Mouse (Mus musculus): ENCODE results near the gene Itga4.

Gene Itga4

GRCm38 (mm10) chr2:79351179-79352099 lies 96.2 kb downstream of the Itga4 start:
- no peak for DNase-seq (ENCODE audit: low read depth, low spot score)

DNA sequence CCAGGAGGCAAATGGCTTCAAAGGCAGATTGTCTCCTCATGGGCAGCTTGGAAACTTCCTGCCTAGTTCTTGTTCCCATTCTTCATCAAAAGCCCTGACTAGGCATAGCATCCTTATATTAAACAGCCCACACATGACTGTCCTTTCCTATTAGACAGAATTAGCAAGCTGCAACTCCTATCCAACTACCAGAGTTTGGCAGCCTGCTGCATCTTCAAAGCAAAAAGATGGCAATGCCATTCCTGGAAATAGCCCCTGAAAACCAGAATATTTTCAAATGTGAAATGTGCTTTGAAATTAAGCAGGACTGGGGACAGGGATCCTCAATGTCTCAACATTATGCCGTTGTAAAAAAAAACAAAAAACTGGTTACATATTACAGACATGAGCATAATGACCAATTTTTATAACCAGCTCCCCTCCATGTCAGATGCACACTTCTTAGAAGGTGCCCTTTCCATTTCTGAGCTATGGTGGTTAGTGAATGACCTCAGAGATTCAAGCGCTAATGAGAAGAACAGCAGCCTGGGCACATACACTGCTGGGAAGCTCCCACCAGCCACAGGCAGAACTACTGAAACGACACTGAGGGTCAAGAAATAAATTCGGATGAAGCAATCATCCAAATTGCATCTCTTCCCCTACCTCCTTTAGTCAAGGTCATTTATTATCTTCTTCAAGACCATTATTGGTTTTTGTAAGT lies 97.0 kb downstream of the Itga4 start:
- no peak for DNase-seq (ENCODE audit: low read depth, low spot score)

DNA sequence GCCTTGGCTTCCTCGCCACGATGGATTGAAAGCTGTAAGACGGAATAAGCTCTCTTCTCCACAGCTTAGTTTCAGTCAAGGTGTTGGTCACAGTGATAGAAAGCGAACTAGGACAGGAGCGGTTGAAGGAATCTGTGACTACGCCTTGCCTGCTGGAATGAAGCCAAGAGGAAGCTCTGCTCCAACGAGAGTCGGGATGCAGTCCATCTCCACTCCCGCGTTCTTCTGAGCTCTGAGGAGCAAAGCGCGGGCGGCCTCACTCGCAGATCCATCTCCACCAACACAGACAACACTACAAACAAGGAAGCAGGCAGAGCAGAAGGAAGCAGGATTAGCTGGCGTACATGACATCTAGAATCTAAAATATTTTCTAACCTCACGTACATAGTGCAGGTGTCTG lies 99.5 kb downstream of the Itga4 start:
- DNase-seq (ENCODE audit: low read depth, low spot score) = peak; percentile 35

DNA sequence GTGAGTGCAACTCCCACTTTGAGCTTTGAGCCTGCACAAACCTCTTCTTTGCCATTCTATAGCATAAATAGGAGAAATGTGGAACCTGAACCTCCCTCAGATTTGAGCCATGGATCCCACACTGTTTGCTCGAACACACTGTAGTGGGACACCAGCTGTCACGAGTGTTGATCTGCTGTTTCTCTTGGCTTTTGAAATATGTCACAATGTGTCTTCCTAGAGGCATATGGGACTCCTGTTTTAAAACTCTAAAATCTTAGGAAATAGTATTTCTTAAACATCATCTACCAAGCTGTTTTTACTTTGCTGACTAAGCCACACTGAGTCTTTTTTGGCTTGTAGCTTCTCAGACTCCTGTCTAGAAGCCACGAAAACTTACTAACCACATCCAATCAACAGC lies 102.6 kb downstream of the Itga4 start:
- peak; percentile 49 for DNase-seq (ENCODE audit: low read depth, low spot score)

DNA sequence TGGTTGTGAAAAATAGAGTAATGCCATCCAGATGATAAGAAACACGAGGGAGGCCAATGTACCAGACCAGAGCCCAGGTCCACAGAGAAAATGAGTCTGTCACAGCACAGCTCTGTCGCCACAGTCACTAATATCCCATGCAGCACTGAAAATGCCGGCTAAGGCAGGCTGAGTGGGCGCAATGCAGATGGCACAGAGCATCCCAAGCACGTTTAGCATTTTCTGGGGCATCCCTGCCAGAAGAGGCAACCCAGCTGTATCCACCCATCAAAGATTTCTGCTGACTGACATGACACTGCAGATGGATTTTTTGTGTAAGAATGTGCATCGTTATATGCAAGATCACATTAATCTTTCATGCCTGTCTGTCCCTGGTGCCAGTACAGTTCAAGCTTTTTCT lies 106.8 kb downstream of the Itga4 start:
- DNase-seq (ENCODE audit: low read depth, low spot score) = peak; percentile 34

- DNase-seq (ENCODE audit: low read depth, low spot score) = no peak
Observed at GRCm38 (mm10) chr2:79363920-79364319, 108.7 kb downstream of the Itga4 start.

DNA sequence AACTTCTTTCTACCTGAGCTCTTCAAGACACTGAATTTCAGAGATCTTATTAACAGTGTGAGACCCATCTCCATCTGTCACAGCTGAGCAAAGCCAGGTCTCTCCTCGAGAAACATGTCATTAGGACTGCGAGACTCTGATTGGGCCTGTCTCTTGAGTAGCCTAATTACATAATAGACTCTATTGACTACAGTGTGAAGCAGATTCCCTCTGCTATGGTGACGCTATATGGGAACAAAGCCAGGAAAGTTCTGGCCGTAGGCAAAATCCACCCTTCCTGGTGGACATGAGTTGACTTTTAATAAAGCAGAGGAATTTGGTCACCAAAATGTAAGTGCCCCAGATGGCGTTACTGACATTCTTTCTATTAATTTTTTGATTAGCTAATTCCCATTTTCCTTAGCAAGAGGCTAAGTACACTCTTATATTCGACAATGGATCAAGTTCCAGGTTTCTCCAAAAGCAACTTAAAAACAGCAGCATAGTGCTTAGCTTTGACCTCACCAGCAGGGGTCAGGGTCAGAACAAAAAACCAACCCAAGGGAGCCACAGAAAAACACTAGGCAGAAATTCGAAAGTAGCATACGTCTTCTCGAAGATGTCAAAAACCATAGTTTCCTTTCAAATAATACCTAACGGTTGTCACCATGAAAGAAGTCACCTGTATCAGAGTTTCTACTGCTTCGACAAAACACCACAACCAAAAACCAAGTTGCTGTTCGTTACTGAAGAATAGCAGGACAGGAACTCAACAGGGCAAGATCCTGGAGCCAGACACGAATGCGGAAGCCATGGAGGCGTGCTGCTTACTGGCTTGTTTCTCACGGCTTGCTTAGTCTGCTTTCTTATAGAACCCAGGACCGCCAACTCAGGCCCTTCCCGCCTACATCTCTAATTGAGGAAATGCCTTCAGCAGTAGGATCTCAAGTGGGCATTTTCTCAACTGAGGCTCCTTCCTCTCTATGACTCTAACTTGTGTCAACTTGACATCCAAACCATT lies 112.5 kb downstream of the Itga4 start:
- no peak for DNase-seq (ENCODE audit: low read depth, low spot score)

DNA sequence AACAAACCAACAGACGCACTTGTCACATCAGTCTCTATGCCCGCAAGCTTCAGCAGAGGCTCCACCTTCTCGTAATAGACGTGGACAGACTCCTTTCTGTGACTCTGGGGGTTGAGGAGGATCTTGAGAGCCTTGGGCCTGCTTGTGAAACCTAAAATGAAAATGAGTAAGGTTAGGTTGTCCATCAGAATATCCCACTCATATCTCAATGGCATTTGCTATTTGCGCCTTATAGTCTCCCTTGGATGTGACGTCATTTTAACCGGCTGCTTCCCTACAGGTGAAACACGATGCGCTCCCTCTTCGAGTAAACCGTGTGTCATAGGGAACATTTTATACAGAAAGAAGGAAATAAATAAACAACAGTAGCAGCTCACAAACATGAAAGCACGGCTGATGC lies 113.4 kb downstream of the Itga4 start:
- DNase-seq (ENCODE audit: low read depth, low spot score) = no peak

DNA sequence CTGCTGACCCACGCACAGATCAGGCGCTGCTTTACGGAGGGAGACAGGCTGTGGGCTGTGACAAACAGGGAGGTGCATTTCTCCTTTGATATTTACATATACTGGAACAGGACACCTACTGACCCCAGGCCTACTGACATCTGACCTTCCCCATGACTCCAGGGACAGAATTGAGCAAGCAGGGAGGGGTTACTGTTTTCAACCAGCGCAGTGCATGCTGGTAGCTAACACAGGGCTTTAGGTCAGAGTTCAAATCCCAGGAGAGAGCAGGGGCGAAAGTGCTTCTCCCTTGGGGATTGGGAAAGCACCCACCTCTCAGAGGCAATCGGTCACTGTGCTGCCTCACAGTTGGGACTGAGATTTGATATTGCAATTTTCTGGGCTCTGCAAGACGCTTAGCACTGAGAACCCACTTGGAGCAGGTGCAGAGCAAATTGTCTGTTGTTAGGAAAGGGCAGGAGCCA lies 113.9 kb downstream of the Itga4 start:
- DNase-seq (ENCODE audit: low read depth, low spot score) = no peak

DNA sequence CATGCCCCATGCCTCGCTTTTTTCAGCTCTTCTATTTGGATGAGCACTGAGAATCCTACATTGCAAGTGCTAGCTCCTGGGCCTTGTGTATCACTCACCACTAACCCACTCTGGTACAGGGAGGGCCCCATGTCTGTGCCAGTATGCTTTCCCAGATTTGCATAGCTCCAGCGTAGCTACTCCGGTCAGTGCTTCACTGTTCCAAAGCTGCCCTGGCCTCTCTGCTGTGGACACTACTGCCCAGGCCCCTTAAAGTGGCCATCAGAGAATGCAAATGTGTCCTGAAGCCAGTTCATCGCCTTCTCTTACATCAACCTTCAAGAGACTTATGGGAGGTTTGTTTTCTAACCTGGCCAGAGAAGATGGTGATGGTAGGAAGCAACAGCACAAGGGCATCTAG lies 114.7 kb downstream of the Itga4 start:
- no peak for DNase-seq (ENCODE audit: low read depth, low spot score)

DNA sequence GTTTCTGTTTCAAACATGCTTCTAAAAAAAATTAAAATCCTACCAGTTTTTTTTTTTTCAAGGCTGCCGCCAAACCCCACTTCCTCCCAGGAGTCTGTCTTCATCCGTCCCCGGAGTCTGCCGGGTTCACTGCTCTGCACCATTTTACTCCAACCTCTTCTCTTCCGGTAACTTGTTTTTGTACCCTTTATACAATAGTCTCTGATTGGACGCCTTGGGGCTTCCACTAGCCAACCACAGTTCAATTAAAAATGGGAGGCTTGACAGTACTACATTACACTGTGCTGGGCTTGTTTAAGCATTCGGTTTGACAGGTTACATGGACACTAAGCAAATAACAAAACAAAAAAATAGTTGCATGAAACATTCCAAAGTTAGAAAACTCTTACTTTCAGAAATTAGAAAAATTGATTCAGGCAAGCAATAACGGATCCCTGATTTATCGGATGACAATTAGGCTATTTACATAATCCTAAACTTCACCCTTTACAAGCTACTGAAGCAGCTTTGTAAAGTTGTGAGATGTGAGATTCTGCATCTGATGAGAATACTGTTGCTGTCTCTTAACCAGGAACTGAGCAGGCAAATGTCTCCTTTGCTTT lies 115.6 kb downstream of the Itga4 start:
- DNase-seq (ENCODE audit: low read depth, low spot score) = no peak

- no peak for DNase-seq (ENCODE audit: low read depth, low spot score)
Observed at GRCm38 (mm10) chr2:79371326-79372153, 116.3 kb downstream of the Itga4 start.

DNA sequence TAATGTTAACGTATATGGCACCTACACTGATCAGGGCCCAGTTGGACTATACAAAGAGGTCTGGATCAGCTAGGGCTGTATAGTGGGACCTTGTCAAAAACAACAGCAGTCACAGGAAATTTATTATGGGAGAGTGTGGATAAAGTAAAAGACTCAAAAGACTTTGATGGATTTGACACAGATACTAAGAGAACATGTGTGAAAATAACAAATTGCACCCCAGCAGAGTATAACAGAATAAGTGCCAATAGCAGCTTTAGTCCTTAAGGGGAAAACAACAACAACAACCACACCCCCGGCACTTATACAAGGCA lies 116.9 kb downstream of the Itga4 start:
- DNase-seq (ENCODE audit: low read depth, low spot score) = no peak

GRCm38 (mm10) chr2:79372486-79373200 lies 117.4 kb downstream of the Itga4 start:
- DNase-seq (ENCODE audit: low read depth, low spot score) = no peak

DNA sequence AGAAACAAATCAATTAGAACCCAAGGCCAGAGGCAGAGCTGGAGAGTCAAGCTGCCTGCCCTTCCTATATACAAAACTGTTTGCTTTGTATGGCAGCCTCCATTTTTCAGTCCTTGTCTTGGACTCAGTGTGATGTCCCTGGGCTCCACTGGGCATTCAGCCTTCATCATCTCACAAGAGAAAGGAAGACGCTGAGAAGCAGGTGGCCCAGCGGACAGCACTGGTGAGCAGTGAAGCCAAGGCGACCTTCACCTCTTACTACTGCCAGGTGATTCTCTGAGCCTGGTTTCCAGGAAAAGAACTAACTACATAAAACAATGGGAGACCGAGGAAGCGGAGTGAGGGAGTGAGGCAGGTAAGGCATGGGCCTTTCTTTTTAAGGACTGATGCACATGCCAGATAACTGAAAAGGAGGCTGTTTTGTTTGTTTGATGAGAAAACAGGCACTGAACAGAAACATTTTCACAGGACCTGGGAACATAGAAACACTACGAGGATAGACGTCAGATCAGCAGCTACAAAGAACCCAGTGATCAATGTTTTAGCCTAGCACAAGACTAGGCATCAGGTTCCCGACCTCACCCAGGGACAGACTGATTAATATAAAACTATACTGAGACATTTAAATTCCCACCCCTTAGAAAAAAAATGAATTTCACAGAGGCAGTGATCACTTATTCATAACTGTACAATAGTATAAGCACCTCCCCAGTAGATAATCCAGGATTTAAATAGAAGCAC lies 123.3 kb downstream of the Itga4 start:
- no peak for DNase-seq (ENCODE audit: low read depth, low spot score)

DNA sequence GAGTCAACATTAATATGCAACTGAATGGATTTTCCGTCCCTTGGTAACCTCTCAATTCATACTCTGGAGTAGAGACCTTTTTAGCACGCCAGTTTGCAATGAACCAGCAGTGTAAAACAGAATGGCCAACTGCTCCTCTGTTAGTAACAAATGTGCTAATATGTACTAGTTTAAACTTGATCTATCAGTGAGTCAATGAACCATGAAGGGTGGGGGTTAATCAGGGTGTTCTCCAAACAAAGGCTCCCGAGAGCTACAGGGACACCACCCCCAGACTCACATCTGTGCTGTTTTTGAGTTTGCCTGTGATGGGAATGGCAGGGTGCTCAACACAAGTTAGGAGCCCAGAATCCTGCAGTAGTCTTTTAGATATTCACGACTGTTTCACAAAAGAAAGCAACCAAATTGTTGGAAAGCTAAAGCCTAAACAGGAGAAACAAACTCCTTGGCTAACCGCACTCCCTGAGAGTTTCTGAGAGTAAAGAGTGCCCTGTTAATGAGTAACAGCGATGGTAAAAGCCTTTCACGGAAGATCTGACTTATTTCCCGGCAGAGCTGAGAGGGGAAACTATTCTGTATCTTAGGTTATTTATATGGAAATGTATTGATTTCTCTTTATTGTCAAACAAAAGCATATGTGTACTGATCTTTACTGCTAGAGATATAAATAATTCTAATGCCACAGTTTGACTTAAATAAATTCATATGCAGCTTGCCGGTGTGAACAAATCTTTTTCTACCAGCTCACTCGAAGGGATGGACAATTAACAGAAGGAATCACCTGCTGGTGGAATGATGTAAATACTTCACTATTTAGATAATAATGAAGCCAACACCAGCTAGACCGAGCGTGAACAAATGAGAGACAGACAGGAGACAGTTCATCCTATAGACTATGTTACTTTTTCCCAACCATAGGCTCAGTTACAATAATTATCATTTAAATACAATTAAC lies 124.1 kb downstream of the Itga4 start:
- DNase-seq (ENCODE audit: low read depth, low spot score) = no peak

Data from telencephalon, adult 2 months (tissue).